Mouse (Mus musculus) CH12.LX (cell line): ENCODE measurements around the gene 4930404H24Rik. TPM values are rescaled to one million over a fixed set of nuclear protein-coding genes. Genes with fewer than 3 reads are reported as not detected.
A peak's percentile ranks its signal among the peaks of the same experiment; 100 is the strongest.

Source experiments
- DNase-seq: peaks from one replicate; pipeline ENCODE4 v3.0.0-alpha.2; 2013; ENCODE audit errors: extremely low read depth
- H3K27ac ChIP-seq: 2 replicates; pipeline ENCODE4 v1.5.1; 2012; ENCODE audit warnings: low read depth, mild to moderate bottlenecking, control low read depth, moderate library complexity; ENCODE audit not compliant: insufficient read depth
- H3K27me3 ChIP-seq: replicated peaks from 2 replicates; pipeline ENCODE3; 2012; ENCODE audit warnings: inconsistent platforms
- H3K36me3 ChIP-seq, 2 experiments: replicated peaks in 1 of 2; 2 replicates each; pipeline versions ENCODE3 to v1.6.1; 2012; ENCODE audit warnings: inconsistent platforms in 1 of 2, low read length in 1 of 2, mild to moderate bottlenecking in 1 of 2, mixed read lengths in 1 of 2, moderate library complexity in 1 of 2; ENCODE audit not compliant: control insufficient read depth in 1 of 2, insufficient read depth in 1 of 2
- H3K4me1 ChIP-seq, 2 experiments: 2 replicates each; pipeline ENCODE4 v1.6.1; 2012; ENCODE audit warnings: inconsistent platforms in 1 of 2, moderate library complexity in 1 of 2; ENCODE audit not compliant: insufficient read depth in 2 of 2, control insufficient read depth in 1 of 2
- H3K4me2 ChIP-seq: 2 replicates; pipeline ENCODE4 v1.6.1; 2012; ENCODE audit warnings: low read depth, mild to moderate bottlenecking, control low read depth; ENCODE audit not compliant: poor library complexity, insufficient read depth, severe bottlenecking
- H3K4me3 ChIP-seq, 3 experiments: fragments of 150-350 bp in 1 of 3; sonication (generic) in 1 of 3; replicated peaks in 1 of 3; 2 replicates each; pipeline versions ENCODE3 to v1.5.1; 2011 to 2012; ENCODE audit warnings: low read depth in 2 of 3, low read length in 2 of 3, mild to moderate bottlenecking in 2 of 3, moderate library complexity in 2 of 3, control low read depth in 1 of 3, improper control_type of control experiment in 1 of 3, inconsistent platforms in 1 of 3, mixed read lengths in 1 of 3; ENCODE audit not compliant: poor library complexity in 1 of 3
- H3K79me2 ChIP-seq: replicated peaks from 2 replicates; pipeline ENCODE4 v1.6.1; 2012; ENCODE audit warnings: mild to moderate bottlenecking, moderate library complexity; ENCODE audit not compliant: control insufficient read depth, poor library complexity, insufficient read depth, severe bottlenecking; ENCODE audit errors: extremely low read depth
- H3K9ac ChIP-seq: 2 replicates; pipeline ENCODE4 v1.6.1; 2012; ENCODE audit warnings: low read depth, mild to moderate bottlenecking, control low read depth, moderate library complexity; ENCODE audit not compliant: insufficient read depth
- H3K9me3 ChIP-seq: replicated peaks from 2 replicates; pipeline ENCODE3; 2012; ENCODE audit warnings: low read length, inconsistent platforms, mixed read lengths
- CHD2 ChIP-seq: IDR thresholded peaks from 2 replicates; pipeline ENCODE4 v1.6.1; 2011; ENCODE audit warnings: low read length, improper control_type of control experiment
- CTCF ChIP-seq, 2 experiments: IDR thresholded peaks in 1 of 2; conservative IDR thresholded peaks in 1 of 2; 2 replicates each; pipeline ENCODE4 v1.5.1; 2011 to 2012; ENCODE audit warnings: low read depth in 2 of 2, low read length in 2 of 2, improper control_type of control experiment in 1 of 2, inconsistent platforms in 1 of 2, mild to moderate bottlenecking in 1 of 2, moderate library complexity in 1 of 2
- E2F4 ChIP-seq: IDR thresholded peaks from 2 replicates; pipeline ENCODE4 v1.6.1; 2011; ENCODE audit warnings: low read depth, low read length, improper control_type of control experiment; ENCODE audit not compliant: insufficient replicate concordance
- EP300 ChIP-seq: IDR thresholded peaks from 2 replicates; pipeline ENCODE4 v1.6.1; 2011; ENCODE audit warnings: low read length, improper control_type of control experiment
- ETS1 ChIP-seq: conservative IDR thresholded peaks from 2 replicates; pipeline ENCODE4 v1.6.1; 2012; ENCODE audit warnings: low read depth, mild to moderate bottlenecking, inconsistent platforms, low read length, improper control_type of control experiment, moderate library complexity
- GABPA ChIP-seq: IDR thresholded peaks from 2 replicates; pipeline ENCODE4 v1.6.1; 2012; ENCODE audit warnings: low read depth, low read length, improper control_type of control experiment, inconsistent platforms; ENCODE audit not compliant: insufficient replicate concordance
- JUN ChIP-seq: IDR thresholded peaks from 2 replicates; pipeline ENCODE4 v1.6.1; 2011; ENCODE audit warnings: low read depth, mild to moderate bottlenecking, low read length, improper control_type of control experiment, moderate library complexity; ENCODE audit not compliant: insufficient read depth
- MAFK ChIP-seq: IDR thresholded peaks from 2 replicates; pipeline ENCODE4 v1.6.1; 2011; ENCODE audit warnings: low read length, improper control_type of control experiment; ENCODE audit not compliant: insufficient replicate concordance
- MAZ ChIP-seq: IDR thresholded peaks from 2 replicates; pipeline ENCODE4 v1.6.1; 2012; ENCODE audit warnings: low read depth, mild to moderate bottlenecking, inconsistent platforms, low read length, improper control_type of control experiment, moderate library complexity
- MEF2A ChIP-seq: IDR thresholded peaks from 2 replicates; pipeline ENCODE4 v1.6.1; 2014; ENCODE audit warnings: low read depth, mild to moderate bottlenecking, inconsistent platforms, low read length, improper control_type of control experiment, borderline replicate concordance
- MXI1 ChIP-seq: IDR thresholded peaks from 2 replicates; pipeline ENCODE4 v1.6.1; 2011; ENCODE audit warnings: mild to moderate bottlenecking, low read depth, low read length, improper control_type of control experiment
- MYC ChIP-seq: IDR thresholded peaks from 2 replicates; pipeline ENCODE4 v1.6.1; 2011; ENCODE audit warnings: low read depth, mild to moderate bottlenecking, improper control_type of control experiment, low read length
- NELFE ChIP-seq: IDR thresholded peaks from 2 replicates; pipeline ENCODE4 v1.6.1; 2011; ENCODE audit warnings: low read depth, low read length, improper control_type of control experiment
- NRF1 ChIP-seq: IDR thresholded peaks from 2 replicates; pipeline ENCODE4 v1.6.1; 2014; ENCODE audit warnings: low read depth, mild to moderate bottlenecking, inconsistent platforms, low read length, improper control_type of control experiment, moderate library complexity
- RAD21 ChIP-seq: IDR thresholded peaks from 2 replicates; pipeline ENCODE4 v1.6.1; 2011; ENCODE audit warnings: low read depth, mild to moderate bottlenecking, low read length, improper control_type of control experiment, moderate library complexity
- SIN3A ChIP-seq: IDR thresholded peaks from 2 replicates; pipeline ENCODE4 v1.6.1; 2012; ENCODE audit warnings: low read length, improper control_type of control experiment, inconsistent platforms
- SMC3 ChIP-seq: IDR thresholded peaks from 2 replicates; pipeline ENCODE4 v1.6.1; 2011; ENCODE audit warnings: low read depth, low read length, improper control_type of control experiment
- TBP ChIP-seq: conservative IDR thresholded peaks from 2 replicates; pipeline ENCODE4 v1.6.1; 2011; ENCODE audit warnings: low read depth, low read length, improper control_type of control experiment
- TCF12 ChIP-seq: IDR thresholded peaks from 2 replicates; pipeline ENCODE4 v1.6.1; 2014; ENCODE audit warnings: low read depth, mild to moderate bottlenecking, inconsistent platforms, low read length, improper control_type of control experiment
- UBTF ChIP-seq: IDR thresholded peaks from 2 replicates; pipeline ENCODE4 v1.6.1; 2012; ENCODE audit warnings: low read depth, mild to moderate bottlenecking, inconsistent platforms, low read length, improper control_type of control experiment, moderate library complexity
- USF2 ChIP-seq: conservative IDR thresholded peaks from 2 replicates; pipeline ENCODE4 v1.6.1; 2011; ENCODE audit warnings: low read depth, low read length, improper control_type of control experiment
- ZKSCAN1 ChIP-seq: IDR thresholded peaks from 2 replicates; pipeline ENCODE4 v1.6.1; 2012; ENCODE audit warnings: low read depth, inconsistent platforms, low read length, improper control_type of control experiment, borderline replicate concordance
- ZMIZ1 ChIP-seq: IDR thresholded peaks from 2 replicates; pipeline ENCODE4 v1.6.1; 2012; ENCODE audit warnings: low read depth, mild to moderate bottlenecking, inconsistent platforms, low read length, improper control_type of control experiment
- dilution Hi-C: fragments of 300-500 bp; cut with MboI; formaldehyde crosslinking; loops from 2 replicates; pipeline ENCODE4 v1.14.3; 2020; ENCODE audit warnings: low sequenced_read_pairs; ENCODE audit not compliant: extremely low pct_unique_long_range_greater_than_20kb, extremely low pct_ligation_motif_present
- in situ Hi-C: fragments of 300-500 bp; cut with MboI; formaldehyde crosslinking; loops from 3 replicates; pipeline ENCODE4 v1.14.3; 2019; ENCODE audit warnings: low sequenced_read_pairs, low pct_ligation_motif_present, low pct_unique_long_range_greater_than_20kb, mixed read lengths
- polyA plus RNA-seq: library from polyadenylated mRNA; unstranded; fragments of >175 nt; gene quantifications from 2 replicates; pipeline ENCODE4 v1.2.1, GENCODE M21; 2012; ENCODE audit warnings: low read depth; ENCODE audit not compliant: insufficient read length
- total RNA-seq, 2 experiments: library from RNA; depleted of rRNA; stranded (reverse); fragments of 300-350 nt in 1 of 2; fragments of >200 nt in 1 of 2; gene quantifications; 2 replicates each; pipeline ENCODE4 v1.2.3; 2012 to 2014

Gene 4930404H24Rik
- total and polyA plus RNA-seq, 3 experiments, result not detected

GRCm38 (mm10) chr2:153533981-153534380, 41.4 kb downstream of the 4930404H24Rik start:
- dilution Hi-C loops, result no loop called here
- no peak overlapping the region for H3K27ac ChIP-seq
- peaks cover 7% of the 10 kb centered on the region for H3K9me3 ChIP-seq
- no peaks in the 10 kb centered on the region for H3K36me3 ChIP-seq
- H3K4me2 ChIP-seq, result no peak overlapping the region
- peak; percentile 17 for TF ChIP-seq RAD21
- no peak for TF ChIP-seq MXI1
- no peak for TF ChIP-seq EP300
- peak in 1 of 2 experiments; percentile 26; a peak in 2 of 4 replicates for TF ChIP-seq CTCF (conservative IDR thresholded peaks at IDR 0.05 in 1 of 2, IDR thresholded peaks at IDR 0.05 in 1 of 2; ENCODE audit: low read depth in 2 of 2, low read length in 2 of 2)
- peak; percentile 33; the same call in 1 of the 2 replicates for TF ChIP-seq SMC3
- no peak for TF ChIP-seq SIN3A
- in situ Hi-C loops, result no loop called here
- peaks cover 12% of the 10 kb centered on the region for H3K27me3 ChIP-seq
- peaks cover 3 to 8% of the 10 kb centered on the region in 2 experiments for H3K4me1 ChIP-seq
- H3K9ac ChIP-seq, result no peak overlapping the region
- no peak for DNase-seq
- H3K79me2 ChIP-seq, result no peaks in the 10 kb centered on the region
- H3K4me3 ChIP-seq, result no peak overlapping the region

DNA sequence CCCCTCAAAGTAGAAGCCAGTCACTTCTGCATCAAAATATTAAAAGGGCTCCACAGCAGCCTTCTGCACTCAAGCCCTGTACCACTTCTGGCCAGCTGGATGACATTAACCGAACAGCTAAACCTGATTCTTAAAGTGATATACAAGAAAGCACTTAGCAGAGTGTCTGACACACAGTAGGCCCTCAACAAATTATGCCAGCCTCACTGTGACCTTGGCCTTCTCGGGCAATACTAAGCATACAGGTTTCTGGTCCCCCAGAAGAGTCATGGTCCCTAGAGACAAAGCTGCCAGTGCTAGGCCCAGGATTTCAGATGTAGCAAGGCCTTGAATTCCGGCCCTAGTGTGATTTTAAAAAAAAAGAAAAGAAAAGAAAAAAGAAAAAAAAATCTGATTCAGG, 46.3 kb downstream of the 4930404H24Rik start:
- no peak for DNase-seq
- Histone ChIP-seq H3K4me2 (no peak overlapping the region), H3K4me1 (peaks cover 16 to 36% of the 10 kb centered on the region in 2 experiments), H3K9me3 (peaks cover 5% of the 10 kb centered on the region), H3K79me2 (no peaks in the 10 kb centered on the region), H3K9ac (no peak overlapping the region), H3K27ac (no peak overlapping the region), H3K27me3 (no peaks in the 10 kb centered on the region), H3K4me3 (no peak overlapping the region), H3K36me3 (no peaks in the 10 kb centered on the region)
- dilution Hi-C loops, result no loop called here
- TF ChIP-seq MYC (no peak), ZKSCAN1 (peak; percentile 56)
- TF ChIP-seq, all 38 proteins: peak for 1
- in situ Hi-C loops, result no loop called here

DNA sequence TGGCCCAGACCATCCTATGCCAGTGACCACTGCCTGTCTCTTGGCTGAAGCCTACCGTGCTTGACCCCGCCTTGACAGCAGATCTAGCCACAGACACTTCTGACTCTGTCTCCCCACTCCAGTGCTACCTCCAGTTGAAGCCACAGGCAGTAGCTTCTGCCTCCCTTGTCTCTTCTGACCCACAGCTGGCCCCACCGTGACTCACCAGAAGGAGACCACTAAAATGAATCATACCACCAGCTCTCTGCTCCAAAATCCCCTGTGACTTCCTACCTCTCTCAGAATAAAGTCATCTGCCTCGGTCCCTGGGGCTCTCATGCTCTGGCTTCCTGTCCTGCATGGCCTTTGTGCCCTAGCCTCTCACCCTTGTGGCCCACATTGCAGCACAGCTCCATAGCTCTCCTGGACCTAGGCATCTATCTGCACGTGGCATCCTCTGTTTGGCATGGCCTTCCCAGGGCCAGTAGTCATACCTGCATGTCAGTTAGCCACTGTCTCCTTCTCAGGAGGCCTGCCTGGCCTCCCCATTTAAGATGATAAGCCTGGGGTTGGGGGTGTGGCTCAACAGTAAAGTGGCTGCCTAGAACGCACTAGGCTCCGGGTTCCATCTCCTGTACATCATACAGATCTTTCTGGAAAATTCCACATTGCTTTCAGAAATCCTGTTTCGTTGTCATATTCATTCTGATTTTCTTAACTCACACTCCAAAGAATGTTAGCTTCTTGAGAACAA, 50.5 kb downstream of the 4930404H24Rik start:
- peaks cover 44 to 78% of the 10 kb centered on the region in 2 experiments for H3K4me1 ChIP-seq
- H3K9ac ChIP-seq, result no peak overlapping the region
- TF ChIP-seq RAD21, result no peak; the same call in 1 of the 2 replicates
- peak; percentile 25; the same call in 1 of the 2 replicates for TF ChIP-seq NELFE
- no peak for TF ChIP-seq GABPA
- peak; percentile 86 for TF ChIP-seq ETS1
- TF ChIP-seq MXI1, result 0 out of 2 replicates have a peak, but pooled peaks have one; percentile 33
- no peak for TF ChIP-seq USF2
- no peak for TF ChIP-seq E2F4
- peak; percentile 65 for TF ChIP-seq TCF12
- no peak for TF ChIP-seq MAZ
- TF ChIP-seq UBTF, result no peak
- no peak for TF ChIP-seq MAFK
- no peak for TF ChIP-seq JUN
- no peak for TF ChIP-seq TBP
- no peak for TF ChIP-seq MYC
- no peak; the same call in 1 of the 2 replicates for TF ChIP-seq CHD2
- peak; percentile 65 for TF ChIP-seq MEF2A
- no peak for TF ChIP-seq CTCF (conservative IDR thresholded peaks at IDR 0.05 in 1 of 2, IDR thresholded peaks at IDR 0.05 in 1 of 2; ENCODE audit: low read depth in 2 of 2, low read length in 2 of 2)
- TF ChIP-seq ZMIZ1, result no peak
- TF ChIP-seq NRF1, result no peak
- peak; percentile 28; the same call in 1 of the 2 replicates for TF ChIP-seq SIN3A

More for the DNA sequence above, 50.5 kb downstream of the 4930404H24Rik start:
- H3K36me3 ChIP-seq, result no peaks in the 10 kb centered on the region
- no peak overlapping the region for H3K4me3 ChIP-seq
- peak; percentile 76 for DNase-seq
- no peaks in the 10 kb centered on the region for H3K79me2 ChIP-seq
- peak overlapping the region; percentile 73; the same call in 1 of the 2 replicates for H3K27ac ChIP-seq
- dilution Hi-C loops (no loop called here), in situ Hi-C loops (no loop called here)
- 0 out of 2 replicates have a peak overlapping the region, but pooled peaks have one; percentile 63 for H3K4me2 ChIP-seq
- H3K9me3 ChIP-seq, result no peaks in the 10 kb centered on the region
- no peaks in the 10 kb centered on the region for H3K27me3 ChIP-seq
